Mouse (Mus musculus) E14TG2a.4 (cell line): ENCODE data around the gene Rasgef1b.

ENCODE experiments used
- H3K27me3 ChIP-seq: 2 replicates; pipeline ENCODE4 v1.6.1; 2014; ENCODE audit warnings: low read length, control low read depth; ENCODE audit not compliant: insufficient read depth
- H3K36me3 ChIP-seq: 2 replicates; pipeline ENCODE4 v1.6.1; 2014; ENCODE audit warnings: low read length, control low read depth; ENCODE audit not compliant: insufficient read depth
- H3K4me1 ChIP-seq: replicated peaks from 2 replicates; pipeline ENCODE4 v1.6.1; 2014; ENCODE audit warnings: low read depth, low read length, control low read depth
- H3K4me3 ChIP-seq: replicated peaks from 2 replicates; pipeline ENCODE4 v1.5.1; 2014; ENCODE audit warnings: mild to moderate bottlenecking, low read length
- H3K9me3 ChIP-seq: 2 replicates; pipeline ENCODE4 v1.6.1; 2014; ENCODE audit warnings: low read length, control low read depth
- CTCF ChIP-seq: conservative IDR thresholded peaks from 2 replicates; pipeline ENCODE4 v1.5.1; 2014; ENCODE audit warnings: low read length
- NANOG ChIP-seq: IDR thresholded peaks from 2 replicates; pipeline ENCODE4 v1.6.1; 2014; ENCODE audit warnings: borderline replicate concordance, low read length, mixed read lengths
- POU5F1 ChIP-seq: IDR thresholded peaks from 2 replicates; pipeline ENCODE4 v1.6.1; 2014; ENCODE audit warnings: low read length, borderline replicate concordance

Rasgef1b gene

DNA sequence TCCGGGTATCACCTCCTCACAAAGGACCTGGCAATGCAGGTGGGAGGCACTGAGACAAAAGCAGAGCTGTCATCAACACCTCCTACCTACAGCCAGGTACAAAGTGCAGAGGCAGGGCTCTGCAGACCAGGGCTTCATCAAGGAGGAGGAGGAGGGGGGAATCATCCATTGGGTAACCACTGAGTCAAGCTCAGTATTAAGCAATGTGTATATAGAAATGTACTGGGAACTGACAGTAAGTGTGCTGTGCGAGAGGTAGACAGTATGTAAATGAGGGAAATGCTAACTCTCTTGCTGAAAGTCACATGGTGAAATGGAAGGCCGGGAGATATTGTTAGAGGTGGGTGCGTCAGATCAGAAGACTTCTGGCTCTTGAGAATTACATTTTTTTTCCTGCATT, 294.6 kb downstream of the Rasgef1b start:
- no peaks in the 10 kb centered on the region for H3K36me3 ChIP-seq
- H3K4me1 ChIP-seq, result no peaks in the 10 kb centered on the region
- H3K27me3 ChIP-seq, result no peaks in the 10 kb centered on the region
- no peaks in the 10 kb centered on the region for H3K9me3 ChIP-seq
- no peak overlapping the region for H3K4me3 ChIP-seq
- TF ChIP-seq POU5F1 (no peak), NANOG (no peak), CTCF (no peak)

DNA sequence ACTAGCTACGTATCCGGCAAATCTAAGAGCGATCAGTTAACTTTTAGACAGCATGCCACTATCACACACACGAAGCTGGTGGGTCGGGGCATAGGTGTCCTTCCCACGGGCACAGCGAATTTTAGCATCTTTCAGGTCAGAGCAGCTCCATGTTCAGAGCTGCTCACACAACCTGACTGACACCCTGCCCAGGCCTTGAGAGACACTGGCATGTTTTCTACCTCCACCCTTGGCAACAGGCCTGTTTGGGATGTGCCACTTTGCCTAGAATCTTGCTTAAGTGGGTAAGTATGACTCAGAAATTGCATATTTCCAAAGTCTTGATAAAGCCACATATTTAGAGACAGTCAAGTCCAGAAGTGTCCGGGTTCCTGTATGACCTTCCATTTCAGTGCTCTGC, 296.4 kb downstream of the Rasgef1b start:
- Histone ChIP-seq H3K27me3 (no peaks in the 10 kb centered on the region), H3K9me3 (no peaks in the 10 kb centered on the region), H3K36me3 (no peaks in the 10 kb centered on the region), H3K4me1 (no peaks in the 10 kb centered on the region), H3K4me3 (no peak overlapping the region)
- TF ChIP-seq POU5F1, result no peak
- TF ChIP-seq NANOG, result no peak
- TF ChIP-seq CTCF, result no peak

DNA sequence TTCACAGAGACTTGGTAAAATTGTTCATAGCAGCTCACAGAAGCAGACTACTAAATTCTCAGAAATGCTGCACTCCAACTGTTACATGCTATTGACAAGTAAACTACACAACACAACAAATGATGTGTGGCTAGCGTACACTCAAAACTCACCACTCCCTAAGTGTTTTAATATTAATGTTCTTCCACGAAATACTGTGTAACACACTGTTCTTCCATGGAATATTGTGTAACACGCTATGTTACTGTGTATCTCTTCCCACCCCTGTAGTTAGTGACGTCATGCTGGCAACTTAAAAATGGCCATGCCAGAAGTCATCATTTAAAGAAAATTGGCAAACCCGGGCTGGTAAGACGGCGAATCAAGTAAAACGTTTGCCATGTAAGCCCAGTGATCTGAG, 299.6 kb downstream of the Rasgef1b start:
- no peaks in the 10 kb centered on the region for H3K9me3 ChIP-seq
- no peak for TF ChIP-seq NANOG
- TF ChIP-seq POU5F1, result no peak
- no peak for TF ChIP-seq CTCF
- H3K4me1 ChIP-seq, result no peaks in the 10 kb centered on the region
- no peak overlapping the region for H3K4me3 ChIP-seq
- no peaks in the 10 kb centered on the region for H3K36me3 ChIP-seq
- no peaks in the 10 kb centered on the region for H3K27me3 ChIP-seq

DNA sequence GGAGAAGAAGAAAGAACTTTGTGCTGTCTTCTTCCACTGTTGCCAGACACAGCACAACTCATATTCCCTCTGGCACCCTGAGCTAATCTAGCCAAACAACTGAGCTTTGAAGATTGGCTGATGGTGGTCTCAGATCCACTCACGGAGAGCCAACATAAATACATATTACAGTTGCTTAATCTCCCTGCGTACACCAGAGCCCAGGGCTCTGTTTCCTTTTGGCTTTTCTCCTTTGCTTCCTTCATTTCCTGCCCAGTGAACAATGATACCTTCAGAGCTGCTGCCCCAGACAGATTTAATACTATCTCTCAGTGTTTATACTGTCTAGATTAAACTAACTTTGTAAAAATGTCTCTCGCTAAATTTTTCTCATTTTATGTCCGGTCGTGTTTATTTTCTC, 300.2 kb downstream of the Rasgef1b start:
- Histone ChIP-seq H3K36me3 (no peaks in the 10 kb centered on the region), H3K27me3 (no peaks in the 10 kb centered on the region), H3K4me3 (no peak overlapping the region), H3K9me3 (no peaks in the 10 kb centered on the region), H3K4me1 (no peaks in the 10 kb centered on the region)
- no peak for TF ChIP-seq CTCF
- no peak for TF ChIP-seq NANOG
- no peak for TF ChIP-seq POU5F1

DNA sequence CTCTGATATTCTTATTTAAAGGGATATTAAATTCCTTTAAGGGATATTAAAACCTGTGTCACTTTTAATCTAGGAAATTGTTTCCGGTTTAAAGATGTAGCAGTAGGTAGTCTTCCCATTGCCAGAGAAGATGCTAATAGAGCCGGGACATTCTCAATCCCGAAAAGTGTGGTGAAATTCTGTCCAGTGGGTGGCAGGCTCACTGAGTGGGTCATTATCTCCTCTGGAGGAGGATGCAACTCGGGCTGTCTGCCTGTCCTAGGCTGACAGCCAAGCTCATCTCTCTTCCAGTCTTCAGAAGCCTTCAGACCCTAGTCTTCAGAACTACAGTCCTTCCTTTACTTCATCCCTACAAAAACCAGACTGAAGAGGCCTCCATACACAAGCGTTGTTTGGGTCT, 305.6 kb downstream of the Rasgef1b start:
- Histone ChIP-seq H3K4me3 (no peak overlapping the region), H3K9me3 (no peaks in the 10 kb centered on the region), H3K36me3 (no peaks in the 10 kb centered on the region), H3K27me3 (peaks cover 7% of the 10 kb centered on the region; the same call in 1 of the 2 replicates), H3K4me1 (no peaks in the 10 kb centered on the region)
- TF ChIP-seq CTCF (no peak), NANOG (no peak), POU5F1 (no peak)

DNA sequence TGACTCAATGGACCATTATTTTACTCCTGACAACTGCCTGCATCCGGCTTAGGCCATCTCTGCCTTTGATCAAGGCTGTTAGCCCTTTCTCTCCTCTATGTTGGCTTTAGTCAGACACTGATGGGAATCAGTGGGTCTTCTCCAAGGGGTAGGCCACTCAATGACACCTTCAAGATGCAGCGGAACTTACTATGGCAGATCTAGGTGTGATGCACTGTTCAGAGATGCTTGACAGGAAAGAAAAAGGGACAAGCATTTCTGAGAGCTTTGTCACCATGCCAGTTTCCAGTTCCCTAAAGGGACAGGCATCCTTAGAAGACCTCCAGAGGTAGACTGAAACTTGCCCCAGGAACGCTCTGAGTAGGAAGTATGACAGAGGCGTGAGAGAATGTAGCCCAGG, 306.0 kb downstream of the Rasgef1b start:
- H3K4me1 ChIP-seq, result no peaks in the 10 kb centered on the region
- peaks cover 11% of the 10 kb centered on the region for H3K27me3 ChIP-seq
- no peaks in the 10 kb centered on the region for H3K9me3 ChIP-seq
- no peak for TF ChIP-seq CTCF
- no peak for TF ChIP-seq POU5F1
- no peak for TF ChIP-seq NANOG
- H3K36me3 ChIP-seq, result no peaks in the 10 kb centered on the region
- no peak overlapping the region for H3K4me3 ChIP-seq

DNA sequence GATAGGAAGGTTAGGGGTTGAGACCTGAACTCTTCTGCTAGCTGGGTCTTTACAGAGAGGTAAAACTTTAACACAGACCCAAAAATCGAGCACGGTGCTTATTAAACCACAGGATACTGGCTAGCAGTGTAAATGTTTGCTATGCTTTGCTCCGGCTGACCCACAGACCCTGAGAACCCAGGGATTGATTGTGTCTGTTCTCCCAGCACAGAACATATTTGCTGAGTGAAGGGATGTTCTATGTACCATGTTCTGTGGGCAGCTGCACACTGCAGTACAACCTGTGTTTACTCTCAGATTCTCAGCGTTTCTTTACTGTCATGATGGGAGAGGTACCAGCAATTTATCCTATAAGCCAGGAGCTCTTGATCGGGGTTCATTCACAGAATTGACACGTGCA, 306.8 kb downstream of the Rasgef1b start:
- no peaks in the 10 kb centered on the region for H3K36me3 ChIP-seq
- peaks cover 19% of the 10 kb centered on the region for H3K27me3 ChIP-seq
- TF ChIP-seq CTCF (no peak), POU5F1 (no peak), NANOG (no peak)
- H3K4me1 ChIP-seq, result peaks cover 3% of the 10 kb centered on the region; the same call in 1 of the 2 replicates
- H3K4me3 ChIP-seq, result no peak overlapping the region
- no peaks in the 10 kb centered on the region for H3K9me3 ChIP-seq

DNA sequence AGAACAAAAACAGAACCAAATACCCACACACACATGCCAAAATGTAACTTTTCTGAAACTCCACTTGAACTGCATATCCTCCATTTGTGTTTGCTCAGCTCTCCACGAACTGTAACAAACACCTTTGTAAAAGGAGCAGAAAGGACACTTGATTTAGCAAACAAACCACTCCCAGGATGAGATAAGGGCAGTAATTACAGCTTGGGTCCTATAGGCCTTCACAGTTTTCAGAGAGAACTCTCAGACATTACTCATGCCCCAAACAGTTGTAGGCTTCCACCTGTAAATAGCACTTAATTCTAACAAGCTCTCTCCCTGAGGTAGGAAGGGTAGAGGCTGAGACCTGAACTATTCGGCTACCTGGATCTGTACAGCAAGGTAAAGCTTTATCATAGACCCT, 309.0 kb downstream of the Rasgef1b start:
- TF ChIP-seq POU5F1, result no peak
- no peak for TF ChIP-seq NANOG
- TF ChIP-seq CTCF, result no peak
- no peaks in the 10 kb centered on the region for H3K36me3 ChIP-seq
- peaks cover 6% of the 10 kb centered on the region; the same call in 1 of the 2 replicates for H3K4me1 ChIP-seq
- H3K4me3 ChIP-seq, result no peak overlapping the region
- H3K27me3 ChIP-seq, result peaks cover 37% of the 10 kb centered on the region
- H3K9me3 ChIP-seq, result no peaks in the 10 kb centered on the region

DNA sequence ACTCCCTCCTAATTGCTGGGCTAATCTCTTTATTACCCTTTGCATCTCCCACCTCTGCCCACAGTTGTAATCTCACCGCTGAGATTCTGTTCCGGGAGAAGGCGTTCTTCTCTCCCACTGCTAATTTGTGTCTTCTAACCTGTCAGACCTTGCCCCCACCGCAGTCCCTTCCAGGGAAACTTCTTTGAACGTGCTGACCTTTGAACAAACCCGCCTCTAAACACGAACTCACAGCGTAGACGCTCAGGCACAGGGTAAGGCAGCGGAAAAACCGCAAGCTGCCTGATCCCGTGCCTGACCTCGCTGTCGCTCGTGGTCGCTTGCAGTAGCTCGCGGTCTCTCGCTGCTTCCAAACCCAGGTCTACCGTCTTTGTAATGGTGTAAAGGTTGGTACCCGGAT, 312.0 kb downstream of the Rasgef1b start:
- TF ChIP-seq NANOG (no peak), POU5F1 (no peak), CTCF (no peak)
- no peaks in the 10 kb centered on the region for H3K9me3 ChIP-seq
- H3K27me3 ChIP-seq, result peaks cover 39% of the 10 kb centered on the region
- H3K4me3 ChIP-seq, result peak overlapping the region; percentile 35
- no peaks in the 10 kb centered on the region for H3K36me3 ChIP-seq
- H3K4me1 ChIP-seq, result peaks cover 6% of the 10 kb centered on the region; the same call in 1 of the 2 replicates
